Mouse (Mus musculus) thymus, adult 2 months (tissue): Measurements from ENCODE around the gene Aifm3. TPM values are rescaled to one million over a fixed set of nuclear protein-coding genes. Genes with fewer than 3 reads are reported as not detected.
A peak's percentile ranks its signal among the peaks of the same experiment; 100 is the strongest.

Experiments
- DNase-seq: peaks from one replicate; pipeline ENCODE4 v3.0.0; 2021
- H3K27ac ChIP-seq: fragments of 200-500 bp; 2 replicates; pipeline ENCODE4 v1.5.1; 2012; ENCODE audit warnings: low read length, control low read depth; ENCODE audit not compliant: control insufficient read depth, insufficient read depth
- H3K27me3 ChIP-seq: fragments of 200-500 bp; 2 replicates; pipeline ENCODE4 v1.6.1; 2012; ENCODE audit warnings: mild to moderate bottlenecking, low read length, moderate library complexity, mixed read lengths; ENCODE audit not compliant: control insufficient read depth, insufficient read depth
- H3K36me3 ChIP-seq: fragments of 200-500 bp; 2 replicates; pipeline ENCODE4 v1.6.1; 2012; ENCODE audit warnings: mild to moderate bottlenecking, low read length, moderate library complexity; ENCODE audit not compliant: control insufficient read depth, insufficient read depth
- H3K4me1 ChIP-seq: fragments of 200-500 bp; replicated peaks from 2 replicates; pipeline ENCODE4 v1.6.1; 2012; ENCODE audit warnings: low read length; ENCODE audit not compliant: control insufficient read depth, insufficient read depth
- H3K4me3 ChIP-seq: fragments of 200-500 bp; 2 replicates; pipeline ENCODE4 v1.5.1; 2012; ENCODE audit warnings: mild to moderate bottlenecking, low read length, control low read depth, moderate library complexity; ENCODE audit not compliant: control insufficient read depth, insufficient read depth
- CTCF ChIP-seq: fragments of 200-500 bp; IDR thresholded peaks from 2 replicates; pipeline ENCODE4 v1.5.1; 2012; ENCODE audit warnings: mild to moderate bottlenecking, control low read depth, low read length, moderate library complexity, borderline replicate concordance; ENCODE audit not compliant: control insufficient read depth, poor library complexity, insufficient read depth; ENCODE audit errors: extremely low read depth
- POLR2A ChIP-seq: fragments of 200-500 bp; IDR thresholded peaks from 2 replicates; pipeline ENCODE4 v1.6.1; 2012; ENCODE audit warnings: mild to moderate bottlenecking, low read length, control low read depth, moderate library complexity; ENCODE audit not compliant: control insufficient read depth, poor library complexity, insufficient read depth; ENCODE audit errors: extremely low read depth
- WGBS: fragments of 180-500 bp; shearing (Covaris S2); methylation state at CpG from one replicate; pipeline ENCODE4 v1.1.7; 2018; 5-methylcytosine and 5-hydroxymethylcytosine counted together
- polyA plus RNA-seq: library from polyadenylated mRNA; depleted of rRNA; stranded (reverse); fragments of >200 nt; gene quantifications from 2 replicates; pipeline ENCODE4 v1.2.3, GENCODE M21; 2012

Aifm3 gene
- polyA plus RNA-seq, 1 experiment, result 0.93 TPM

- peaks cover 37% of the 10 kb centered on the region for H3K36me3 ChIP-seq
- no peak overlapping the region for H3K4me3 ChIP-seq
- H3K27ac ChIP-seq, result no peak overlapping the region
- DNase-seq, result no peak
- peaks cover 6% of the 10 kb centered on the region for H3K4me1 ChIP-seq
- H3K27me3 ChIP-seq, result no peaks in the 10 kb centered on the region
- no peak for TF ChIP-seq POLR2A
- WGBS, result 98% methylated on average over 6 of the region's 6 CpGs
Measured at GRCm38 (mm10) chr16:17526223-17526622, 36.8 kb downstream of the Aifm3 start.

GRCm38 (mm10) chr16:17527606-17528005 lies 38.2 kb downstream of the Aifm3 start:
- no peaks in the 10 kb centered on the region for H3K27me3 ChIP-seq
- H3K27ac ChIP-seq, result no peak overlapping the region
- H3K4me1 ChIP-seq, result peaks cover 12% of the 10 kb centered on the region
- peaks cover 34% of the 10 kb centered on the region for H3K36me3 ChIP-seq
- H3K4me3 ChIP-seq, result no peak overlapping the region
- DNase-seq, result no peak
- no peak for TF ChIP-seq CTCF
- TF ChIP-seq POLR2A, result no peak

GRCm38 (mm10) chr16:17528276-17528675 lies 38.9 kb downstream of the Aifm3 start:
- Histone ChIP-seq H3K27me3 (no peaks in the 10 kb centered on the region), H3K36me3 (peaks cover 33% of the 10 kb centered on the region), H3K4me1 (peaks cover 12% of the 10 kb centered on the region), H3K27ac (no peak overlapping the region), H3K4me3 (no peak overlapping the region)
- DNase-seq, result no peak
- 96% methylated on average over 13 of the region's 13 CpGs for WGBS
- TF ChIP-seq CTCF (no peak), POLR2A (no peak)

- 9% methylated on average over 17 of the region's 17 CpGs for WGBS
- TF ChIP-seq POLR2A, result no peak
- no peak for TF ChIP-seq CTCF
- DNase-seq, result no peak
- peaks cover 24% of the 10 kb centered on the region for H3K36me3 ChIP-seq
- peak overlapping the region; percentile 69 for H3K4me3 ChIP-seq
- peak overlapping the region; percentile 53 for H3K27ac ChIP-seq
- H3K27me3 ChIP-seq, result no peaks in the 10 kb centered on the region
- peaks cover 12% of the 10 kb centered on the region for H3K4me1 ChIP-seq
Measured at GRCm38 (mm10) chr16:17529981-17530586, 40.7 kb downstream of the Aifm3 start.

GRCm38 (mm10) chr16:17530640-17531288 lies 41.4 kb downstream of the Aifm3 start, which contains the start of gene Thap7:
Thap7 (minus strand) TSS chr16:17531136.
- TF ChIP-seq POLR2A (peak; percentile 88), CTCF (peak; percentile 46; the same call in 1 of the 2 replicates)
- Histone ChIP-seq H3K27me3 (no peaks in the 10 kb centered on the region), H3K4me1 (peaks cover 12% of the 10 kb centered on the region), H3K4me3 (peak within 1 kb of the TSS; percentile 69), H3K36me3 (peaks cover 19% of the 10 kb centered on the region), H3K27ac (peak within 1 kb of the TSS; percentile 84)
- peak; percentile 97 for DNase-seq
- under 1% methylated on average over 67 of the region's 67 CpGs for WGBS

- peaks cover 12% of the 10 kb centered on the region for H3K4me1 ChIP-seq
- WGBS, result 79% methylated on average over 4 of the region's 4 CpGs
- peaks cover 9% of the 10 kb centered on the region for H3K36me3 ChIP-seq
- H3K27ac ChIP-seq, result no peak overlapping the region
- DNase-seq, result no peak
- H3K27me3 ChIP-seq, result no peaks in the 10 kb centered on the region
- H3K4me3 ChIP-seq, result no peak overlapping the region
- TF ChIP-seq POLR2A (no peak), CTCF (no peak)
Measured at GRCm38 (mm10) chr16:17532271-17532670, 42.9 kb downstream of the Aifm3 start.
